Mouse (Mus musculus) bone marrow, adult 2 months (tissue): ENCODE data around the gene Gdi2.

ENCODE experiments used
- CTCF ChIP-seq: fragments of 200-500 bp; IDR thresholded peaks from 2 replicates; pipeline ENCODE4 v1.5.1; 2011; ENCODE audit warnings: low read length, control low read depth; ENCODE audit not compliant: control insufficient read depth, insufficient read depth
- POLR2A ChIP-seq: fragments of 200-500 bp; IDR thresholded peaks from 2 replicates; pipeline ENCODE4 v1.6.1; 2011; ENCODE audit warnings: low read depth, mild to moderate bottlenecking, control low read depth, low read length, borderline replicate concordance; ENCODE audit not compliant: control insufficient read depth

GRCm38 (mm10) chr13:3610795-3611438, 73.1 kb downstream of the Gdi2 start, which contains the start of gene Fam208b:
- TF ChIP-seq CTCF (no peak), POLR2A (no peak)
